In genomic region chr14:30491342-30491741, GRCm38 (mm10) we compare ENCODE assay signal across 10 mouse cellular contexts. TPM values are rescaled to one million over a fixed set of nuclear protein-coding genes. Genes with fewer than 3 reads are reported as not detected.
DNase-seq lines count a peak whose midpoint lies in the region; TF ChIP-seq lines count a peak whose summit lies in the region.
"Had no signal": no experiment of that assay in that cellular context is flagged by ENCODE, and none has a peak within 500 bp of the region (broad histone marks: within the 10 kb centered on the region; RNA-seq: fewer than 3 reads in every experiment).

Gene Cacna1d, minus strand, starts transcription at chr14:30491455.

- intact Hi-C loops in left cerebral cortex, postnatal 14 days (cut with DNase I) = loop anchor here (10.0 kb wide), 1 partner anchor 497 kb away; no protein-coding TSS in a partner anchor

- no peak within 1 kb of the TSS for H3K4me3 ChIP-seq in layer of hippocampus, adult 2 months
- H3K4me3 ChIP-seq: forebrain, embryonic 15.5 days had no signal

- TF ChIP-seq CTCF in layer of hippocampus, adult 2 months (conservative IDR thresholded peaks at IDR 0.05) = no peak

- H3K27ac ChIP-seq in layer of hippocampus, adult 2 months = no peak within 1 kb of the TSS
- H3K27ac ChIP-seq: forebrain, embryonic 15.5 days had no signal

- no peak for DNase-seq in adrenal gland, adult 18-20 months (ENCODE audit: low spot score in 2 of 2)
- DNase-seq in adrenal gland, adult (ENCODE audit: inconsistent age in 2 of 2, low spot score in 1 of 2) = no peak
- no peak for DNase-seq in layer of hippocampus, adult 2 months (ENCODE audit: low spot score in 2 of 2)
- no peak for DNase-seq in layer of hippocampus, adult 9-10 months (ENCODE audit: low spot score)
- no peak for DNase-seq in adrenal gland, postnatal 14 days
- DNase-seq in left cerebral cortex, postnatal 14 days (ENCODE audit: low spot score in 2 of 2) = no peak
- DNase-seq in adipocyte (ENCODE audit: low spot score) = no peak
- no peak for DNase-seq in ovary, adult 18-20 months (ENCODE audit: low spot score)

RNA-seq across cellular contexts. Expression of gene Cacna1d, which starts in this region (rescaled TPM):
- total RNA-seq in adrenal gland, adult 18-20 months (2021) = 10 to 100 TPM; 12.4 to 13.8 TPM
- total RNA-seq in layer of hippocampus, adult 2 months (2021) = 10 to 100 TPM; 51.9 to 52.2 TPM
- 15.4 and 18.6 TPM in 2 replicates for total RNA-seq in adrenal gland, postnatal 14 days (2021)
- 10 to 100 TPM; 46.3 to 56.7 TPM for total RNA-seq in left cerebral cortex, postnatal 14 days (2021)
- total RNA-seq: MEL had no signal
